Mouse (Mus musculus) small intestine, adult 2 months (tissue): ENCODE measurements around the gene Tnrc6a. TPM values are rescaled to one million over a fixed set of nuclear protein-coding genes. Genes with fewer than 3 reads are reported as not detected.

ENCODE experiments used
- H3K27ac ChIP-seq: fragments of 200-500 bp; 2 replicates; pipeline ENCODE4 v1.5.1; 2012; ENCODE audit warnings: low read depth, low read length, control low read depth, inconsistent platforms; ENCODE audit not compliant: insufficient read depth
- H3K27me3 ChIP-seq: fragments of 200-500 bp; 2 replicates; pipeline ENCODE4 v1.6.1; 2012; ENCODE audit warnings: mild to moderate bottlenecking, moderate library complexity, low read length, inconsistent platforms; ENCODE audit not compliant: control insufficient read depth, insufficient read depth
- H3K36me3 ChIP-seq: fragments of 200-500 bp; 2 replicates; pipeline ENCODE4 v1.6.1; 2012; ENCODE audit warnings: mild to moderate bottlenecking, low read length, control low read depth, inconsistent platforms; ENCODE audit not compliant: control insufficient read depth, insufficient read depth
- H3K4me1 ChIP-seq: fragments of 200-500 bp; 2 replicates; pipeline ENCODE4 v1.6.1; 2012; ENCODE audit warnings: low read length, inconsistent platforms, mixed read lengths; ENCODE audit not compliant: control insufficient read depth, insufficient read depth, insufficient read length
- H3K4me3 ChIP-seq: fragments of 200-500 bp; 2 replicates; pipeline ENCODE4 v1.5.1; 2012; ENCODE audit warnings: low read depth, mild to moderate bottlenecking, control low read depth, inconsistent platforms, low read length, moderate library complexity
- CTCF ChIP-seq: fragments of 200-500 bp; IDR thresholded peaks from 2 replicates; pipeline ENCODE4 v1.5.1; 2012; ENCODE audit warnings: low read depth, mild to moderate bottlenecking, control low read depth, inconsistent platforms, low read length, moderate library complexity, mixed read lengths; ENCODE audit not compliant: insufficient replicate concordance, insufficient read length; ENCODE audit errors: extremely low read depth
- POLR2A ChIP-seq: fragments of 200-500 bp; IDR thresholded peaks from 2 replicates; pipeline ENCODE4 v1.6.1; 2012; ENCODE audit warnings: low read depth, mild to moderate bottlenecking, control low read depth, inconsistent platforms, low read length, moderate library complexity
- WGBS: fragments of 180-500 bp; shearing (Covaris S2); methylation state at CpG from one replicate; pipeline ENCODE4 v1.1.7; 2018; 5-methylcytosine and 5-hydroxymethylcytosine counted together
- polyA plus RNA-seq: library from polyadenylated mRNA; depleted of rRNA; stranded (reverse); fragments of >200 nt; gene quantifications from 2 replicates; pipeline ENCODE4 v1.2.3, GENCODE M21; 2012

Gene Tnrc6a
- polyA plus RNA-seq, 1 experiment: 33.7 TPM

DNA sequence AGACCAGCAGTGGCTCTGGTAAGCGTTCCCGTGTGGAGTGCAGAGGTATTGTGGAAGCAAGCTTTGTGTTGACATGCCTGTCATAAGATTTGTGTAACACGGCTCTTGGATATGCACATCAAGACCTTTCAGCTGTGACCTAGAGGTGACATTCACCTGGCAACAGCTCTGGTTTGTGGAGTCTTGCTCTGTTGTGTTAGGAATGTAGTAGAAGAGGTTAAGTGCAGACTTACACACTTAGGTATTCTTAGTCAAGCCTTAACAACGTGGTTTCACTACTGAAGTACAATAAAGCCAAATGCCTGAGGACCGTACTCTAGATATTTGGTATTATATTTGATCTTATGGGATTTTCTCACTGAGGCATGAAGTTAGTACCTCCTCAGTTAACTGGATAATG is 48.4 kb downstream of the Tnrc6a start:
- H3K27me3 ChIP-seq: no peaks in the 10 kb centered on the region
- H3K4me1 ChIP-seq: no peaks in the 10 kb centered on the region
- TF ChIP-seq POLR2A (no peak), CTCF (no peak)
- peaks cover 61% of the 10 kb centered on the region for H3K36me3 ChIP-seq
- WGBS: 86% methylated on average over 5 of the region's 5 CpGs
- no peak overlapping the region for H3K27ac ChIP-seq
- H3K4me3 ChIP-seq: no peak overlapping the region

DNA sequence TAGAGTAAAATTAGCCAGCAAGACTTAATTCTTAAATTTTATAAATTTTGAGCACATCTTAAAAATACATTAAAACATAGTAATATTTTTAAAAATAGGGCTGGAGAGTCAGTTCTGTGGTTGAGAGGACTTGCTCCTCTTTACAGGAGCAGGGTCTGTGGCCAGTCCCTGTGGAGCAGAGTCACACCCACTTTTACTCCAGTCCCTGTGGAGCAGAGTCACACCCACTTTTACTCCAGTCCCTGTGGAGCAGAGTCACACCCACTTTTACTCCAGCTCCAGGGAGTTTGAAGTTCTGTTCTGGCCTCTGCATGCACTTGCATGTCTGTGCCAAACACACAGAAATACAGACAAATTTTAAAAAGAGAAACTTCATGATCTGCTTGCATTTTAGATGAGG is 53.5 kb downstream of the Tnrc6a start:
- peaks cover 52% of the 10 kb centered on the region for H3K36me3 ChIP-seq
- H3K27ac ChIP-seq: no peak overlapping the region
- H3K4me1 ChIP-seq: no peaks in the 10 kb centered on the region
- no peak overlapping the region for H3K4me3 ChIP-seq
- no peaks in the 10 kb centered on the region for H3K27me3 ChIP-seq
- TF ChIP-seq POLR2A (no peak), CTCF (no peak)

DNA sequence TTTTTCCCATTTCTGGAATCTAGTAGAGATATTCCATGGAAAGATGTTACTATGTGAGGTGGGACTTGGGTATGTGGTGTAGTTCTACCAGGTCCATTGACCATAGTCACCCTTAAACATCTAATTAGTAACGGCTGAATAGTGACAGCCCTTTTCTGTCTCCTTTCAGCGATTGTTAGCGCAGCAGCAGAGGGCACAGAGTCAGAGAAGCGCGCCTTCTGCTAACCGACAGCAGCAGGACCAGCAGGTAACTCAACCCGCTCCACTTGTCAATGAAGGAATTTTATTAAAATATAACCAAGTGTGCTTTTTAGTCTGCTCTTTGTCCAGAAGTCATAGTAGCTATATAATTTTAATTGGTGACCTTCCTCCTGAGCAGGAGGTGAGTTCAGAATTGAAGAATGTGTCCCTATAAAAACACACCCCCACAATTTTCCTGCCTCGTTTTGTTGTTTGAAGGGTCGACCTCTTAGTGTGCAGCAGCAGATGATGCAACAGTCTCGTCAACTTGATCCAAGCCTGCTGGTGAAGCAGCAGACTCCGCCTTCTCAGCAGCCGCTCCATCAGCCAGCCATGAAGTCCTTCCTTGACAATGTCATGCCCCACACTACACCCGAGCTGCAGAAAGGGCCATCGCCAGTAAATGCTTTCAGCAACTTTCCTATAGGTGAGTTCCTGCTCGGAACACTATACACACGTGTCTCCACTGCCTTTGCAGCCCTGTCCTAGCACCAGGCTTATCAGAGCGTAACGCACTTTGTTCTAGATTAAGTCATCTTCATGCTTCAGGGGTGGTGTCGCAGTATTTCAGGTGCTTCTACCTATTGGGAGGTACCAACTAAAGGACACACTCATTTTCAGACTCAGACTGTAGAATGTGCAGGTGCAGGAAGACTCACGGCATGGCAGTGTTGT is 58.4 kb downstream of the Tnrc6a start:
- no peak for TF ChIP-seq POLR2A
- no peak for TF ChIP-seq CTCF
- Histone ChIP-seq H3K27ac (no peak overlapping the region), H3K4me3 (no peak overlapping the region), H3K36me3 (peaks cover 59% of the 10 kb centered on the region), H3K4me1 (no peaks in the 10 kb centered on the region), H3K27me3 (no peaks in the 10 kb centered on the region)
- 83% methylated on average over 20 of the region's 20 CpGs for WGBS

DNA sequence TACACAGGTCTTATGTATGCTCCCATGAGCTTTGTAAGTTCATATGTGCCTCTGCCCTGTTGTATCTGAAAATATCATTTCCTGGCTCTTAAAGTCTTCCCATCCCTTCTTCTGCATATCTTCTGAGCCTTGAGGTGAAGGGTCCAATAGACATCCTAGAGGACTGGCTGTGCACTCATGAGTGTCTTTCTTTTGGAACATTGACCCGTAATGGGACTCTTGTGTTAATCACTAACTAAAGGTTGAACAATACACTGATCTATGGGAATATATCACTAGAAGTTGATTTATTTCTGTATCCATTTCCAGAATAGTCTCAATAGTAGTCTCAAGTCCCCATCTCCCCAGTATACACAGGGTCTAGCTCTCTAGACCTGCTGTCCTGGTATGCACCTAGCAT is 61.2 kb downstream of the Tnrc6a start:
- H3K27me3 ChIP-seq: no peaks in the 10 kb centered on the region
- peaks cover 77% of the 10 kb centered on the region for H3K36me3 ChIP-seq
- WGBS: 40% methylated on average over 1 of the region's 1 CpGs
- no peak overlapping the region for H3K27ac ChIP-seq
- TF ChIP-seq POLR2A (no peak), CTCF (no peak)
- no peak overlapping the region for H3K4me3 ChIP-seq
- H3K4me1 ChIP-seq: no peaks in the 10 kb centered on the region

DNA sequence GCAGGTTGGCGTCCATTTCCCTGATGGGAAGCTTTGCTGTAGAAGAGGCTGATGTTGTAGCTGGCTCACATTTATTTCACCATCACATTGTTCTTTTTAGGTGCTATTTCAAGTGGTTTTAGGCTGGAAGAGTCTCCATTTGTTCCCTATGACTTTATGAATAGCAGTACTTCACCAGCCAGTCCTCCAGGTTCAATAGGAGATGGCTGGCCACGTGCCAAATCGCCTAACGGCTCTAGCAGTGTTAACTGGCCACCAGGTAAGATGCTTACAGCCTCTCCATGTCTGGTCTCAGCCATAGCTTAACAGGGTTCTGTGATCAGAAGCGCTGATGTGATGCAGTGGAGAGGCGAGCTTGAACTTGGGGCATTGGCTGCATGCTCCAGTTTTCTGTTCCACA is 62.8 kb downstream of the Tnrc6a start:
- no peak for TF ChIP-seq POLR2A
- no peak for TF ChIP-seq CTCF
- no peaks in the 10 kb centered on the region for H3K4me1 ChIP-seq
- 81% methylated on average over 6 of the region's 6 CpGs for WGBS
- H3K27me3 ChIP-seq: no peaks in the 10 kb centered on the region
- H3K4me3 ChIP-seq: no peak overlapping the region
- peaks cover 78% of the 10 kb centered on the region for H3K36me3 ChIP-seq
- no peak overlapping the region for H3K27ac ChIP-seq

DNA sequence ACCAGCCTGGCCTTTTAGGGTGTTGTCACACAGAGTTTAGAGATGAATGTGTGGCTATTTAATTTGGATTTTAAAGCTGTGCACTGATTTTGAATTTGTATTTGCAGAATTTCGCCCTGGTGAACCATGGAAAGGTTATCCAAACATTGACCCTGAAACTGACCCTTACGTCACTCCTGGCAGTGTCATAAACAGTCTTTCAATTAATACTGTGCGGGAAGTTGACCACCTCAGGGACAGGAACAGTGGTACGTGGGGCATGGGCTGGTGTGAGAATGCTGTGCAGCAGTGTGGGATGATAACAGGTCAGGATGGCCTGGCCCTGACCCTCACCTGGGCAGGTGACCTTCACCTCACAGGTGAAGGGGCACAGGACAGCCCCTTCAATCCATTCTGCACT is 63.6 kb downstream of the Tnrc6a start:
- H3K4me1 ChIP-seq: no peaks in the 10 kb centered on the region
- H3K27ac ChIP-seq: no peak overlapping the region
- peaks cover 79% of the 10 kb centered on the region for H3K36me3 ChIP-seq

DNA sequence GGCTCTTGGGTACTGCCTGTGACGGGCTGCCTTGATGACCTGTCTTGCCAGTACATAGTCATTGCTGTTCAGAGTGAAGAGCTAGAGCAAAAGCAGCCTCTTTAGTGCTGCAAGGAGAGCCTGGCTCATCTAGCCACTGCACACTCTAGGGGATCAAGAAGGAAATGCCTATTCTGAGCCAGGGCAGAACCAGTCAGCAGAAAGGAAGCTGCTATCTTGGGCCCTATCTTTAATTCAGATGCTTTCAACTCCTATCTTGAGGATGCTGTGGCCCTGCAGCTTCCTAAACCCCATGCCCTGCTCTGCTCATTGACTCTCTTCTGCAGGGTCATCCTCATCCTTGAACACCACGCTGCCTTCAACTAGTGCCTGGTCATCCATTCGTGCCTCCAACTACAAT is 64.8 kb downstream of the Tnrc6a start:
- 89% methylated on average over 3 of the region's 3 CpGs for WGBS
- peaks cover 81% of the 10 kb centered on the region for H3K36me3 ChIP-seq
- H3K27ac ChIP-seq: no peak overlapping the region
- H3K4me3 ChIP-seq: no peak overlapping the region
- no peak for TF ChIP-seq CTCF
- no peaks in the 10 kb centered on the region for H3K4me1 ChIP-seq
- no peaks in the 10 kb centered on the region for H3K27me3 ChIP-seq

More for the DNA sequence above, 63.6 kb downstream of the Tnrc6a start:
- WGBS: 84% methylated on average over 4 of the region's 4 CpGs
- no peak for TF ChIP-seq POLR2A
- TF ChIP-seq CTCF: no peak
- no peak overlapping the region for H3K4me3 ChIP-seq
- no peaks in the 10 kb centered on the region for H3K27me3 ChIP-seq
